In the genomic region with DNA sequence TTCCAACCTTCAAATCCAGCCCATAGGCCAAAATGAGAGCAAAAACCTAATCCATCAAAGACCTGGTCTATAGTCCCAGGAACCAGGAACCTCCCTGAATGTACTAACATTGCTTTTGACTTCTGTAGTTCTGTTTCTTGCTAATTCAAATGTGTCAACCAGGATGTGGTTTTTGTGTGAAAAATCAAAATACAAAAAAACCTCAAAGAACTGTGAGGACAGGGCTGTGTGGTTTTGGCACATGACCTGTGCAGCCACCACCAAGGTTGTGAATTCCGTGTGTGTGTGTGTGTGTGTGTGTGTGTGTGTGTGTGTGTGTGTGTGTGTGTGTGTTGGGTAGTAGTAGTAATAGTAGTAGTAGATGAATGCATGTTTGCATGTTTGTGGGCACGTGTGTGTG, we compare ENCODE assay signal across 33 mouse cellular contexts. TPM values are rescaled to one million over a fixed set of nuclear protein-coding genes. Genes with fewer than 3 reads are reported as not detected.
DNase-seq lines count a peak whose midpoint lies in the region; ATAC-seq lines count a peak whose summit lies in the region.
"Had no signal": no experiment of that assay in that cellular context is flagged by ENCODE, and none has a peak within 500 bp of the region (broad histone marks: within the 10 kb centered on the region; RNA-seq: fewer than 3 reads in every experiment).

No protein-coding gene starts in this region.

- peak; percentile 80 for ATAC-seq in activated CD4-positive, CD25-positive, alpha-beta regulatory T cell, adult 4 months
- ATAC-seq in megakaryocyte, adult 5-6 weeks (ENCODE audit: poor library complexity, severe bottlenecking), result peak; percentile 40
- ATAC-seq: forebrain, embryonic 13.5 days; intestine, embryonic 16.5 days had no signal

- intact Hi-C loops in heart, postnatal 14 days (cut with DNase I), result no loop called here

- peak; percentile 11 to 17 for DNase-seq in spleen, postnatal 36 days (ENCODE audit: low spot score in 2 of 2)
- no peak for DNase-seq in spleen, adult 12 weeks (ENCODE audit: low spot score)
- DNase-seq in right cerebral cortex, postnatal 25 days, result no peak
- no peak for DNase-seq in lung, postnatal 25 days (ENCODE audit: low spot score)
- no peak for DNase-seq in cerebellum, adult 11-12 months
- no peak for DNase-seq in heart, postnatal 14 days
- DNase-seq: cerebellum, adult 9-10 months; gastrocnemius, postnatal 10 days; heart, adult 18-20 months; kidney, postnatal 36 days; layer of hippocampus, adult 9-11 months; lung, adult 18-20 months; lung, postnatal 14 days; right cerebral cortex, adult 18-20 months; thymus, adult 18-20 months had no signal

RNA-seq across cellular contexts. Expression of a gene that starts 19.1 kb away (rescaled TPM):
- polyA plus RNA-seq in activated CD4-positive, CD25-positive, alpha-beta regulatory T cell, adult 4 months (2017; shearing (Covaris generic)), result under 1 TPM in 1 of 2 experiments, not detected in 1; 0.25 TPM
- not detected in 2 replicates for total RNA-seq in megakaryocyte, adult 5-6 weeks (2015)
- total RNA-seq in megakaryocyte, adult 5-6 weeks (2017), result not detected in 2 replicates
- under 1 TPM; 0.29 to 0.41 TPM for total RNA-seq in heart, postnatal 14 days (2021)

RNA-seq across cellular contexts. Expression of a gene that starts 49.6 kb away (rescaled TPM):
- polyA plus RNA-seq in activated CD4-positive, CD25-positive, alpha-beta regulatory T cell, adult 4 months (2017; shearing (Covaris generic)), result not detected
- total RNA-seq in megakaryocyte, adult 5-6 weeks (2015), result 0.04 TPM in 1 of 2 replicates, not detected in the other
- total RNA-seq in megakaryocyte, adult 5-6 weeks (2017), result 0.11 TPM in 1 of 2 replicates, not detected in the other
- total RNA-seq in heart, postnatal 14 days (2021), result 10 to 100 TPM; 31.8 to 33.2 TPM

RNA-seq across cellular contexts. Expression of a gene that starts 53.0 kb away (rescaled TPM):
- polyA plus RNA-seq in activated CD4-positive, CD25-positive, alpha-beta regulatory T cell, adult 4 months (2017; shearing (Covaris generic)), result not detected
- not detected in 2 replicates for total RNA-seq in megakaryocyte, adult 5-6 weeks (2015)
- total RNA-seq in megakaryocyte, adult 5-6 weeks (2017), result not detected in 2 replicates
- not detected for total RNA-seq in heart, postnatal 14 days (2021)
- total RNA-seq: ES-E14; gastrocnemius, postnatal 10 days; heart, adult 18-20 months; left cerebral cortex, adult 8-10 months; midbrain, postnatal 0 days had no signal
- polyA plus RNA-seq: cortical plate, adult 2 months; embryonic facial prominence, embryonic 11.5 days; forebrain, embryonic 13.5 days; frontal cortex, adult 2 months; heart, postnatal 0 days; hindbrain, embryonic 13.5 days; intestine, embryonic 16.5 days; kidney, embryonic 14.5 days; limb, embryonic 11.5 days; liver, embryonic 11.5 days; midbrain, postnatal 0 days; neural tube, embryonic 12.5 days; small intestine, adult 2 months; stomach, embryonic 14.5 days had no signal

Comparison
In these comparisons a context has a peak if more than half of its experiments do, and no peak if none do; other contexts are left out.
1. DNase-seq: peak in spleen, postnatal 36 days (2 of 2); none in spleen, adult 12 weeks (single experiment), right cerebral cortex, postnatal 25 days (single experiment), lung, postnatal 25 days (single experiment), cerebellum, adult 11-12 months (single experiment) and heart, postnatal 14 days (0 of 2).
2. RNA of a gene that starts 49.6 kb away (total RNA-seq): 31.8 to 33.2 TPM in heart, postnatal 14 days; 0.04 to 0.11 TPM in megakaryocyte, adult 5-6 weeks; every median in the first group is over 10 times any median in the second.